Mouse (Mus musculus) MEL (cell line): ENCODE results near the gene Ifnz.
"Not testable (repeated sequence)": the region's sequence is repeated elsewhere in the genome, so short reads cannot be mapped to it uniquely, and the experiment has no call there.

Experiments used
- CTCF ChIP-seq, 3 experiments: IDR thresholded peaks in 2 of 3; conservative IDR thresholded peaks in 1 of 3; 2 replicates each; pipeline ENCODE4 v1.5.1; 2011 to 2012; ENCODE audit warnings: low read length in 3 of 3, low read depth in 2 of 3, mild to moderate bottlenecking in 2 of 3, improper control_type of control experiment in 1 of 3, inconsistent platforms in 1 of 3, mixed read lengths in 1 of 3, moderate library complexity in 1 of 3; ENCODE audit not compliant: control insufficient read depth in 1 of 3, insufficient read depth in 1 of 3, poor library complexity in 1 of 3, severe bottlenecking in 1 of 3
- ETS1 ChIP-seq: IDR thresholded peaks from 2 replicates; pipeline ENCODE4 v1.6.1; 2012; ENCODE audit warnings: low read depth, mild to moderate bottlenecking, inconsistent platforms, low read length, improper control_type of control experiment, moderate library complexity
- KAT2A ChIP-seq: conservative IDR thresholded peaks from 2 replicates; pipeline ENCODE4 v1.6.1; 2012; ENCODE audit warnings: low read depth, low read length, improper control_type of control experiment, inconsistent platforms
- POLR2A ChIP-seq, 2 experiments: IDR thresholded peaks; 2 replicates each; pipeline ENCODE4 v1.6.1; 2011 to 2012; ENCODE audit warnings: low read length in 2 of 2, mild to moderate bottlenecking in 2 of 2, control low read depth in 1 of 2, improper control_type of control experiment in 1 of 2, low read depth in 1 of 2, moderate library complexity in 1 of 2; ENCODE audit not compliant: control insufficient read depth in 1 of 2, insufficient read depth in 1 of 2, poor library complexity in 1 of 2
- POLR2AphosphoS2 ChIP-seq: IDR thresholded peaks from 2 replicates; pipeline ENCODE4 v1.6.1; 2011; ENCODE audit warnings: low read length, improper control_type of control experiment

- TF ChIP-seq CTCF (IDR thresholded peaks at IDR 0.05 in 2 of 3, conservative IDR thresholded peaks at IDR 0.05 in 1 of 3; ENCODE audit: control insufficient read depth in 1 of 3, insufficient read depth in 1 of 3, low read depth in 2 of 3, low read length in 3 of 3, poor library complexity in 1 of 3, severe bottlenecking in 1 of 3); POLR2A (IDR thresholded peaks at IDR 0.05; ENCODE audit: control insufficient read depth in 1 of 2, insufficient read depth in 1 of 2, low read depth in 1 of 2, low read length in 2 of 2, poor library complexity in 1 of 2); POLR2AphosphoS2; ETS1; KAT2A: not testable (repeated sequence)
These were observed 1.6 kb upstream of the Ifnz start for GRCm38 (mm10) chr4:88780320-88780719.
